Mouse (Mus musculus): ENCODE results near the gene Swi5. TPM values are rescaled to one million over a fixed set of nuclear protein-coding genes. Genes with fewer than 3 reads are reported as not detected.

The Swi5 gene
- 440 and 446 TPM in 2 replicates for polyA plus RNA-seq (2016; fragmentation: Nextera tagmentation; extraction: Ambion mirVana)

DNA sequence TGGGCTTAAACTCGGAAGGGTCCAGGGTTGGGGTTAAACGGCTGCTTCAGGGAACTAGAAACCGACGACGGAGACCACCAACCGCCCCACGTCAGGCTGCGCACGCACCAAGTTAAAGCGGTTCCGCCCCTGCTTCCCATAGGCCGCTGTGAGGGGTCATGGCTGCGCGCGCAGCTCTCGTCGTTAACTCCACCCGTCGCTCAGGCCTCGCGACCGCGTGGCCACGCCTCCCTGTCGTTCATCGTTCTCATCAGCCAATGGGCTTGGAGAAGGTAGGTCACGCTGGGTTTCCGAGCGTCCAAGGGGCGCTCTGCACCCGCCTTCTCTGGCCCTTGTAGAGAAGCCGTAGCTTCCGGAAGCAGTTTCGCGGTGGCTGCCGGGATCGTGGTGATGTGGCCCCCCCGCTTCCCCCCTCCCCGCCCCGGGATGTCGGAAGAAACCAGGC is at the start of gene Swi5:
Gene Swi5 (minus strand): TSS at position 153 of the 445 bp plus-strand sequence.
- DNase-seq (ENCODE audit: low spot score), result peak; percentile 100
- peaks cover 42% of the 10 kb centered on the region for H3K36me3 ChIP-seq
- H3K4me3 ChIP-seq, result peak within 1 kb of the TSS; percentile 95
- H3K9me3 ChIP-seq (replicated peaks), result no peaks in the 10 kb centered on the region
- no peaks in the 10 kb centered on the region for H3K27me3 ChIP-seq (ENCODE audit: low read depth, poor library complexity, severe bottlenecking)
- WGBS, result under 1% methylated on average over 41 of the region's 41 CpGs
- peaks cover 20% of the 10 kb centered on the region for H3K4me1 ChIP-seq
- H3K27ac ChIP-seq, result peak within 1 kb of the TSS; percentile 92

- Histone ChIP-seq H3K4me1 (peaks cover 8% of the 10 kb centered on the region; the same call in 1 of the 2 replicates), H3K27me3 (ENCODE audit: low read depth, poor library complexity, severe bottlenecking) (peaks cover 27% of the 10 kb centered on the region), H3K36me3 (peaks cover 95% of the 10 kb centered on the region), H3K9me3 (replicated peaks) (no peaks in the 10 kb centered on the region), H3K4me3 (no peak overlapping the region), H3K27ac (no peak overlapping the region)
- no peak for DNase-seq (ENCODE audit: low spot score)
- 49% methylated on average over 15 of the region's 15 CpGs for WGBS
These were observed 48.0 kb upstream of the Swi5 start for GRCm38 (mm10) chr2:32335888-32336287.

- Histone ChIP-seq H3K4me3 (no peak overlapping the region), H3K27ac (no peak overlapping the region), H3K9me3 (replicated peaks) (no peaks in the 10 kb centered on the region), H3K36me3 (peaks cover 73% of the 10 kb centered on the region), H3K4me1 (peaks cover 30% of the 10 kb centered on the region), H3K27me3 (ENCODE audit: low read depth, poor library complexity, severe bottlenecking) (peaks cover 27% of the 10 kb centered on the region)
- 89% methylated on average over 5 of the region's 5 CpGs for WGBS
- DNase-seq (ENCODE audit: low spot score), result no peak
These were observed 44.3 kb upstream of the Swi5 start for GRCm38 (mm10) chr2:32332159-32332558.

GRCm38 (mm10) chr2:32329531-32329930 is 41.7 kb upstream of the Swi5 start:
- 0 out of 2 replicates have a peak overlapping the region, but pooled peaks have one; percentile 3 for H3K4me3 ChIP-seq
- 37% methylated on average over 6 of the region's 6 CpGs for WGBS
- H3K36me3 ChIP-seq, result peaks cover 57% of the 10 kb centered on the region
- peaks cover 46% of the 10 kb centered on the region for H3K4me1 ChIP-seq
- peaks cover 5% of the 10 kb centered on the region for H3K27me3 ChIP-seq (ENCODE audit: low read depth, poor library complexity, severe bottlenecking)
- H3K27ac ChIP-seq, result peak overlapping the region; percentile 82
- no peaks in the 10 kb centered on the region for H3K9me3 ChIP-seq (replicated peaks)
- DNase-seq (ENCODE audit: low spot score), result peak; percentile 51

GRCm38 (mm10) chr2:32328911-32329460 is 41.1 kb upstream of the Swi5 start:
- H3K36me3 ChIP-seq, result peaks cover 55% of the 10 kb centered on the region
- 17% methylated on average over 13 of the region's 13 CpGs for WGBS
- peak overlapping the region; percentile 82 for H3K27ac ChIP-seq
- H3K27me3 ChIP-seq (ENCODE audit: low read depth, poor library complexity, severe bottlenecking), result no peaks in the 10 kb centered on the region
- peaks cover 46% of the 10 kb centered on the region for H3K4me1 ChIP-seq
- 0 out of 2 replicates have a peak overlapping the region, but pooled peaks have one; percentile 3 for H3K4me3 ChIP-seq
- no peak for DNase-seq (ENCODE audit: low spot score)
- no peaks in the 10 kb centered on the region for H3K9me3 ChIP-seq (replicated peaks)

- H3K4me3 ChIP-seq, result no peak overlapping the region
- peaks cover 57% of the 10 kb centered on the region for H3K4me1 ChIP-seq
- H3K9me3 ChIP-seq (replicated peaks), result no peaks in the 10 kb centered on the region
- no peak for DNase-seq (ENCODE audit: low spot score)
- no peak overlapping the region for H3K27ac ChIP-seq
- peaks cover 49% of the 10 kb centered on the region for H3K36me3 ChIP-seq
- 88% methylated on average over 4 of the region's 4 CpGs for WGBS
- H3K27me3 ChIP-seq (ENCODE audit: low read depth, poor library complexity, severe bottlenecking), result no peaks in the 10 kb centered on the region
These were observed 39.3 kb upstream of the Swi5 start for GRCm38 (mm10) chr2:32327200-32327599.

- WGBS, result 71% methylated on average over 7 of the region's 7 CpGs
- Histone ChIP-seq H3K36me3 (peaks cover 32% of the 10 kb centered on the region), H3K4me1 (peaks cover 69% of the 10 kb centered on the region), H3K27ac (peak overlapping the region; percentile 47), H3K9me3 (replicated peaks) (no peaks in the 10 kb centered on the region), H3K4me3 (no peak overlapping the region), H3K27me3 (ENCODE audit: low read depth, poor library complexity, severe bottlenecking) (no peaks in the 10 kb centered on the region)
- no peak for DNase-seq (ENCODE audit: low spot score)
These were observed 37.5 kb upstream of the Swi5 start for GRCm38 (mm10) chr2:32325342-32325741.

DNA sequence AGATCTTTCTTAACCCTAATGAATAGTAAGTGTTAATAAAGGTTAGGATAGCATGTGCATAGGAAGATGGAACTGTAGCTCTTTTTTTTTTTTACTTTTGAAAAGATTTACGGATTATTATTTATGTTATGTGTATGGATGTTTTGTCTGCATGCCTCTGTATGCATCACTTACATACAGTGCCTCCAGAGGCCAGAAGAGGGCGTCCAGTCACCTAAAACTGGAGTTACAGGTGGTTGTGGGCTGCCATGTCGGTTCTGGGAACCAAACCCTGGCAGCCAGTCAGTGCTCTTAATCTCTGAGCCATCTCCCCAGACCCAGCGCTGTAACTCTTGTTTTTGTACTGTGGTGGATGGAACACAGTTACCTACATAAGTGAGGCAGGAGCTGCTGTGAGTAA is 36.4 kb upstream of the Swi5 start:
- Histone ChIP-seq H3K4me1 (peaks cover 69% of the 10 kb centered on the region), H3K9me3 (replicated peaks) (no peaks in the 10 kb centered on the region), H3K27ac (no peak overlapping the region), H3K4me3 (no peak overlapping the region), H3K27me3 (ENCODE audit: low read depth, poor library complexity, severe bottlenecking) (no peaks in the 10 kb centered on the region), H3K36me3 (peaks cover 32% of the 10 kb centered on the region)
- WGBS, result 54% methylated on average over 4 of the region's 4 CpGs
- no peak for DNase-seq (ENCODE audit: low spot score)

GRCm38 (mm10) chr2:32322754-32323741 is 35.2 kb upstream of the Swi5 start:
- Histone ChIP-seq H3K9me3 (replicated peaks) (no peaks in the 10 kb centered on the region), H3K4me3 (no peak overlapping the region), H3K27ac (0 out of 2 replicates have a peak overlapping the region, but pooled peaks have one; percentile 10), H3K4me1 (peaks cover 66% of the 10 kb centered on the region), H3K27me3 (ENCODE audit: low read depth, poor library complexity, severe bottlenecking) (no peaks in the 10 kb centered on the region), H3K36me3 (peaks cover 30% of the 10 kb centered on the region)
- DNase-seq (ENCODE audit: low spot score), result no peak
- 83% methylated on average over 7 of the region's 7 CpGs for WGBS

GRCm38 (mm10) chr2:32321591-32322298 is 33.9 kb upstream of the Swi5 start:
- 70% methylated on average over 9 of the region's 9 CpGs for WGBS
- DNase-seq (ENCODE audit: low spot score), result no peak
- Histone ChIP-seq H3K4me1 (peaks cover 77% of the 10 kb centered on the region), H3K27me3 (ENCODE audit: low read depth, poor library complexity, severe bottlenecking) (no peaks in the 10 kb centered on the region), H3K9me3 (replicated peaks) (no peaks in the 10 kb centered on the region), H3K36me3 (peaks cover 26% of the 10 kb centered on the region), H3K27ac (peak overlapping the region; percentile 98), H3K4me3 (no peak overlapping the region)

DNA sequence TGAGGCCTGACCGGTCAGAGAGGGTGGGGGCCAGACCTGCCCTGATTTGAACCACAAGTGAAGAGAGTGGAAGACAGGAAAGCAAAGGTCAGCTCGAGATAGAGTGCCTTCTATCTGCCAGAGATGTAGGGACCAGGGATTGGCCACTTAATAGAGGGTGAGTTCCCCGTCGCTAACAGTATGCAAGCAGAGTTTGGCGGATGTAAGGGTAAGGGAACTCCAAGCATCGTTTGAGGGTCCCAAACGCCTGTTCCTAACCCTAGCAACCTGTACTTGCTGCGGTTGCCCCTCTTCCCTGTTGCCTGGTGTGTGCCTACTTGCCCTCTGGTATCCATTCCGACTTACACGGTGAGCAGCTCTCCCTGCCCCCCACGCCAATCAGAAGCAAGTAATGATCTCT is 32.8 kb upstream of the Swi5 start:
- DNase-seq (ENCODE audit: low spot score), result no peak
- peak overlapping the region; percentile 98 for H3K27ac ChIP-seq
- no peaks in the 10 kb centered on the region for H3K27me3 ChIP-seq (ENCODE audit: low read depth, poor library complexity, severe bottlenecking)
- H3K4me3 ChIP-seq, result peak overlapping the region; percentile 69
- peaks cover 26% of the 10 kb centered on the region for H3K36me3 ChIP-seq
- peaks cover 77% of the 10 kb centered on the region for H3K4me1 ChIP-seq
- WGBS, result 56% methylated on average over 11 of the region's 11 CpGs
- H3K9me3 ChIP-seq (replicated peaks), result no peaks in the 10 kb centered on the region
